In genomic region chr5:74670877-74671276, GRCm38 (mm10) we compare ENCODE assay signal across 20 mouse cellular contexts. TPM values are rescaled to one million over a fixed set of nuclear protein-coding genes. Genes with fewer than 3 reads are reported as not detected.
"Had no signal": no experiment of that assay in that cellular context is flagged by ENCODE, and none has a peak within 500 bp of the region (broad histone marks: within the 10 kb centered on the region; RNA-seq: fewer than 3 reads in every experiment).

No protein-coding gene starts in this region.

- H3K4me2 ChIP-seq: limb, embryonic 13.5 days; liver, embryonic 12.5 days; liver, embryonic 15.5 days; midbrain, embryonic 12.5 days; midbrain, embryonic 15.5 days; neural tube, embryonic 12.5 days; neural tube, embryonic 15.5 days had no signal

- H3K27me3 ChIP-seq: limb, embryonic 13.5 days; liver, embryonic 12.5 days; liver, embryonic 15.5 days; midbrain, embryonic 15.5 days; neural tube, embryonic 12.5 days; neural tube, embryonic 15.5 days had no signal

- H3K9me3 ChIP-seq: limb, embryonic 10.5 days; limb, embryonic 13.5 days; liver, embryonic 12.5 days; liver, embryonic 15.5 days; midbrain, embryonic 12.5 days; midbrain, embryonic 15.5 days; neural tube, embryonic 12.5 days; neural tube, embryonic 15.5 days had no signal

- H3K9ac ChIP-seq: limb, embryonic 13.5 days; liver, embryonic 12.5 days; liver, embryonic 15.5 days; midbrain, embryonic 12.5 days; midbrain, embryonic 15.5 days; neural tube, embryonic 12.5 days; neural tube, embryonic 15.5 days had no signal

- H3K4me1 ChIP-seq: limb, embryonic 13.5 days; liver, embryonic 12.5 days; liver, embryonic 15.5 days; midbrain, embryonic 12.5 days; neural tube, embryonic 12.5 days had no signal

- DNase-seq: kidney, adult 2 months; kidney, postnatal 25 days; layer of hippocampus, adult 9-11 months; liver; lung, adult 2 months; thymus, adult 18-20 months; thymus, postnatal 36 days had no signal

- H3K4me3 ChIP-seq: layer of hippocampus, adult 2 months; limb, embryonic 10.5 days; limb, embryonic 13.5 days; liver, embryonic 12.5 days; liver, embryonic 15.5 days; midbrain, embryonic 12.5 days; midbrain, embryonic 15.5 days; neural tube, embryonic 12.5 days; neural tube, embryonic 15.5 days had no signal

- H3K36me3 ChIP-seq: limb, embryonic 10.5 days; limb, embryonic 13.5 days; liver, embryonic 12.5 days; liver, embryonic 15.5 days; midbrain, embryonic 12.5 days; midbrain, embryonic 15.5 days; neural tube, embryonic 12.5 days; neural tube, embryonic 15.5 days had no signal

- H3K27ac ChIP-seq: kidney, postnatal 0 days; layer of hippocampus, adult 2 months; limb, embryonic 10.5 days; limb, embryonic 13.5 days; liver, embryonic 12.5 days; liver, embryonic 15.5 days; macrophage; midbrain, embryonic 12.5 days; midbrain, embryonic 15.5 days; neural tube, embryonic 12.5 days; neural tube, embryonic 15.5 days had no signal

- ATAC-seq: intestine, postnatal 0 days; liver, embryonic 12.5 days; midbrain, embryonic 15.5 days had no signal

RNA-seq across cellular contexts. Expression of gene Lnx1, which starts 31.8 kb away (rescaled TPM):
- total RNA-seq: megakaryocyte, adult 5-6 weeks had no signal
- polyA plus RNA-seq: liver, embryonic 15.5 days; macrophage had no signal
